Mouse (Mus musculus) midbrain, embryonic 11.5 days (tissue): ENCODE measurements around the gene Tcf20. TPM values are rescaled to one million over a fixed set of nuclear protein-coding genes. Genes with fewer than 3 reads are reported as not detected.
"Not testable (repeated sequence)": the region's sequence is repeated elsewhere in the genome, so short reads cannot be mapped to it uniquely, and the experiment has no call there.

ENCODE experiments used
- ATAC-seq: fragments of 200-750 bp; cut with Nextera tagmentation; 2 replicates; pipeline ENCODE4 v1.8.0; 2017; ENCODE audit warnings: moderate TSS enrichment, moderate library complexity; ENCODE audit not compliant: low FRiP score
- DNase-seq: peaks from one replicate; pipeline ENCODE4 v3.0.0; 2015; ENCODE audit warnings: low spot score; ENCODE audit errors: missing footprints
- H3K27ac ChIP-seq: fragments of 300-500 bp; sonication (generic); 2 replicates; pipeline ENCODE4 v1.5.1; 2014; ENCODE audit warnings: low read depth, low read length
- H3K27me3 ChIP-seq: fragments of 300-500 bp; sonication (generic); 2 replicates; pipeline ENCODE4 v1.6.1; 2014; ENCODE audit warnings: mild to moderate bottlenecking, low read length, moderate library complexity, mixed read lengths; ENCODE audit not compliant: control insufficient read depth, insufficient read depth
- H3K36me3 ChIP-seq: fragments of 300-500 bp; sonication (generic); 2 replicates; pipeline ENCODE4 v1.6.1; 2014; ENCODE audit warnings: mild to moderate bottlenecking, low read length, moderate library complexity, mixed read lengths; ENCODE audit not compliant: control insufficient read depth, insufficient read depth
- H3K4me1 ChIP-seq: fragments of 300-500 bp; sonication (generic); 2 replicates; pipeline ENCODE4 v1.6.1; 2014; ENCODE audit warnings: low read length; ENCODE audit not compliant: control insufficient read depth, insufficient read depth
- H3K4me2 ChIP-seq: fragments of 300-500 bp; sonication (generic); 2 replicates; pipeline ENCODE4 v1.6.1; 2014; ENCODE audit warnings: mild to moderate bottlenecking, moderate library complexity
- H3K4me3 ChIP-seq: fragments of 300-500 bp; sonication (generic); 2 replicates; pipeline ENCODE4 v1.5.1; 2014; ENCODE audit warnings: low read depth, low read length
- H3K9ac ChIP-seq: fragments of 300-500 bp; sonication (generic); 2 replicates; pipeline ENCODE4 v1.6.1; 2014; ENCODE audit warnings: low read length
- H3K9me3 ChIP-seq: fragments of 300-500 bp; sonication (generic); 2 replicates; pipeline ENCODE4 v1.6.1; 2016; ENCODE audit warnings: low read length; ENCODE audit not compliant: control insufficient read depth
- WGBS: fragments of 180-500 bp; shearing (Covaris S2); extraction: QIAGEN DNeasy Blood & Tissue Kit; methylation state at CpG from one replicate; pipeline ENCODE4 v1.1.7; 2014; 5-methylcytosine and 5-hydroxymethylcytosine counted together
- polyA plus RNA-seq: library from polyadenylated mRNA; unstranded; fragments of >200 nt; fragmentation: Nextera tagmentation; extraction: Ambion mirVana; gene quantifications from 2 replicates; pipeline ENCODE4 v1.2.1, GENCODE M21; 2014

The Tcf20 gene
- polyA plus RNA-seq, 1 experiment from 2014 or later: 13.5 TPM

GRCm38 (mm10) chr15:82896336-82896735 is 91.3 kb downstream of the Tcf20 start:
- Histone ChIP-seq H3K9me3 (no peaks in the 10 kb centered on the region), H3K4me3 (no peak overlapping the region), H3K4me1 (peaks cover 27% of the 10 kb centered on the region), H3K36me3 (no peaks in the 10 kb centered on the region), H3K27me3 (no peaks in the 10 kb centered on the region), H3K27ac (no peak overlapping the region), H3K4me2 (no peak overlapping the region), H3K9ac (no peak overlapping the region)
- DNase-seq (no peak), ATAC-seq (no peak)
- 84% methylated on average over 1 of the region's 1 CpGs for WGBS

DNA sequence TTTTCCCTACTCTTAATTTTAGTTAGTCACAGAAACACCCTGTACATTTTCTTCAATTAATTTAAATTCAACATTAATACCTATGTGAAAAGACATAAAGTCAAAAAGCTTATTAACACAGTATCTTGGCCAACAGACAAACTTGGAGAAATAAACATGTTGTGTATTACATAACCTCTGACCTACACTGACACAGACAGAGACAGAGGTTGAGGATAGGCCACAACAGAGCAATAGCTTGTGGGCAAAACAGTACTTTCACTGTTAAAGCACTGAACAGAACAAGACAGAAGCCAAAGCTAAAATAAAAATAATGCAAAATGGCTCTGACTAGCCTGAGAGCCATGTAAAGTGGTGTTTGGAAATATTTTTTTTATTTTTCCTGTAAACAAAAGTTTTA is 97.2 kb downstream of the Tcf20 start:
- ATAC-seq (no peak), DNase-seq (no peak)
- no peaks in the 10 kb centered on the region for H3K9me3 ChIP-seq
- H3K9ac ChIP-seq: no peak overlapping the region
- no peak overlapping the region for H3K4me3 ChIP-seq
- H3K4me2 ChIP-seq: no peak overlapping the region
- no peaks in the 10 kb centered on the region for H3K36me3 ChIP-seq
- H3K4me1 ChIP-seq: no peaks in the 10 kb centered on the region
- no peak overlapping the region for H3K27ac ChIP-seq
- no peaks in the 10 kb centered on the region for H3K27me3 ChIP-seq

DNA sequence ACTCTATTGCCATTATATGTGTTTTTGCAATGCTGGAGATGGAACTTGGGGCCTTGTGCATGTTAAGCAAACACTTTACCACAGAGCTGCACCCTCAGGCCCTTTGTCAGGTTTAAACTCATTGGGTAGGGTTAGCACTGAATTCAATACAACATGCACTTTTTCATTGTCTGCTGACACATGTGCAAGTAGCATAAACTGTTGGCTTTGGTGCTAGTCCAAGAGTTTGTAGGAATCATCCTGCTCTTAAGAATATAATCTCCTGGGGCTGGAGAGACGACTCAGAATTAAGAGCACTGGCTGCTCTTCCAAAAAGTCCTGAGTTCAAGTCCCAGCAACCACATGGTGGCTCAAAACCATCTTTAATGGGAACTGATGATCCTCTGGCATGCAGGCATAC is 98.2 kb downstream of the Tcf20 start:
- 71% methylated on average over 1 of the region's 1 CpGs for WGBS
- Histone ChIP-seq H3K9me3 (no peaks in the 10 kb centered on the region), H3K4me3 (no peak overlapping the region), H3K4me2 (no peak overlapping the region), H3K9ac (no peak overlapping the region), H3K36me3 (no peaks in the 10 kb centered on the region), H3K27me3 (no peaks in the 10 kb centered on the region), H3K4me1 (no peaks in the 10 kb centered on the region), H3K27ac (no peak overlapping the region)
- ATAC-seq (no peak), DNase-seq (no peak)

DNA sequence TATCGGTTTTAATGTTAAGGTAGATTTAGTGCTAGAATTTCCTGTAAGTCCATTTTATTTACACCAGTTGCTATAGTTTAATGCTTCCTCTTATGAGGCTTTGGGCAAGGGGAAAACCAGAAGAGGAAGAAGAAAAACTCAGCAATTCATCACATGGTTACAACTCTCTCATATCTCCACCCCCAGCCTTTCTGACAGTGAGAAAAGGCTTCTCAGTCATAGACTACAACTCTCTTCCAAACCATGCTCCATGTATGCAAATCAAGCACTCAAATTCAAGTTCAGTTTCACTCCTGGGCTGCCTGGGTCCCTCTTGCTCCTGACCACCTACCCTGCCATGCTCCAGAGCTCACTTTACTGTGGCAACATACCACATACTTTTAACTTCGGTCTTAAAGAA is 99.2 kb downstream of the Tcf20 start:
- DNase-seq (no peak), ATAC-seq (no peak)
- Histone ChIP-seq H3K4me3 (no peak overlapping the region), H3K9ac (no peak overlapping the region), H3K9me3 (no peaks in the 10 kb centered on the region), H3K4me2 (no peak overlapping the region), H3K27me3 (no peaks in the 10 kb centered on the region), H3K4me1 (no peaks in the 10 kb centered on the region), H3K27ac (no peak overlapping the region), H3K36me3 (no peaks in the 10 kb centered on the region)
- 91% methylated on average over 2 of the region's 2 CpGs for WGBS

GRCm38 (mm10) chr15:82877309-82877708 is 110.4 kb downstream of the Tcf20 start:
- H3K4me1 ChIP-seq: no peaks in the 10 kb centered on the region
- H3K9me3 ChIP-seq: no peaks in the 10 kb centered on the region
- no peaks in the 10 kb centered on the region for H3K36me3 ChIP-seq
- no peaks in the 10 kb centered on the region for H3K27me3 ChIP-seq
- no peak overlapping the region for H3K4me3 ChIP-seq
- ATAC-seq: no peak
- H3K9ac ChIP-seq: no peak overlapping the region
- DNase-seq: no peak
- H3K27ac ChIP-seq: no peak overlapping the region
- no peak overlapping the region for H3K4me2 ChIP-seq

GRCm38 (mm10) chr15:82876863-82877262 is 110.8 kb downstream of the Tcf20 start:
- ATAC-seq: no peak
- no peaks in the 10 kb centered on the region for H3K4me1 ChIP-seq
- H3K4me3 ChIP-seq: no peak overlapping the region
- no peak overlapping the region for H3K9ac ChIP-seq
- H3K36me3 ChIP-seq: no peaks in the 10 kb centered on the region
- DNase-seq: no peak
- no peak overlapping the region for H3K4me2 ChIP-seq
- H3K27me3 ChIP-seq: no peaks in the 10 kb centered on the region
- H3K27ac ChIP-seq: no peak overlapping the region
- WGBS: 88% methylated on average over 2 of the region's 2 CpGs
- no peaks in the 10 kb centered on the region for H3K9me3 ChIP-seq

- DNase-seq: no peak
- Histone ChIP-seq H3K27ac (no peak overlapping the region), H3K4me3 (no peak overlapping the region), H3K9me3 (no peaks in the 10 kb centered on the region; the same call in 1 of the 2 replicates), H3K9ac (no peak overlapping the region), H3K27me3 (no peaks in the 10 kb centered on the region), H3K4me2 (no peak overlapping the region), H3K36me3 (no peaks in the 10 kb centered on the region), H3K4me1 (no peaks in the 10 kb centered on the region)
- ATAC-seq: no peak
- 96% methylated on average over 1 of the region's 1 CpGs for WGBS
Observed at GRCm38 (mm10) chr15:82872037-82872436, 115.6 kb downstream of the Tcf20 start.

DNA sequence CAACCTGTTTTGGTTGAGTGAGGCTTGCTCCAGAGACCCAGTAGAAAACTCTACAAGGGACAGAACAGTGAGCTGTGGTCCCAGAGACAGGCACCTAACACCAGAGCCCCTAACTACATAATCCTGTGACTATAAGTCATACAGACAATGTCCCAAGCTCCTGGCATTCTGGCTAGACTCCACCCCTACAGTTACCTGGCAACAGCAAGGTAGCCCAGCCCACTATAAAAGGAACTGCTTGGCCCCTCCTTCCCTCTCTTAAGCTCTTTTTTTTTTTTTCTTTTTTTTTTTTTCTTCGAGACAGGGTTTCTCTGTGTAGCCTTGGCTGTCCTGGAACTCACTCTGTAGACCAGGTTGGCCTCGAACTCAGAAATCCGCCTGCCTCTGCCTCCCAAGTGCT is 121.4 kb downstream of the Tcf20 start:
- H3K27me3 ChIP-seq, H3K4me3 ChIP-seq, H3K4me2 ChIP-seq, H3K4me1 ChIP-seq, H3K9ac ChIP-seq, H3K27ac ChIP-seq, ATAC-seq, DNase-seq, H3K36me3 ChIP-seq, H3K9me3 ChIP-seq: not testable (repeated sequence)
- 97% methylated on average over 3 of the region's 3 CpGs for WGBS

DNA sequence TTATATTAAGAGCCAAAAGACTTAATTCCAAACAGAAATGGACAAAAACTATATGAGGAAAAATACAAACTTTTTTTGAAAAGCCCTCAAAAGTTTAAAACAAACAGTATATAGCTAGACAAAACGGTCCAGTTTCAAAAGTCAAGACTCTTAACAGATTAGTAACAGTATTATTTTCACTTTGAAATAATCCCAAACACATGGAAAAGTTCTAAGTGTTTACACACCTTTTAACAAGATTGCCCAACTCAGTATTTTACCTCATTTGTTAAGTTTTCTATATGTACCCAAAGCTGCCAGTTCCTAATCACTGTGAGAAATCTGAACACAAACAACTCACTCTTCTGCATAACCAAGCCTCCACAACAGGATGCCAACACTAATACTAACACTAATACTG is 124.0 kb downstream of the Tcf20 start:
- 77% methylated on average over 1 of the region's 1 CpGs for WGBS
- ATAC-seq (no peak), DNase-seq (no peak)
- H3K9ac ChIP-seq: no peak overlapping the region
- no peak overlapping the region for H3K4me3 ChIP-seq
- no peaks in the 10 kb centered on the region; the same call in 1 of the 2 replicates for H3K36me3 ChIP-seq
- no peaks in the 10 kb centered on the region for H3K4me1 ChIP-seq
- no peaks in the 10 kb centered on the region; the same call in 1 of the 2 replicates for H3K9me3 ChIP-seq
- no peaks in the 10 kb centered on the region for H3K27me3 ChIP-seq
- no peak overlapping the region for H3K27ac ChIP-seq
- no peak overlapping the region for H3K4me2 ChIP-seq
